Mouse (Mus musculus): Measurements from ENCODE around the gene Nprl2. TPM values are rescaled to one million over a fixed set of nuclear protein-coding genes. Genes with fewer than 3 reads are reported as not detected.

The Nprl2 gene
- polyA plus RNA-seq, 1 experiment from 2014 or later: 73.7 TPM

DNA sequence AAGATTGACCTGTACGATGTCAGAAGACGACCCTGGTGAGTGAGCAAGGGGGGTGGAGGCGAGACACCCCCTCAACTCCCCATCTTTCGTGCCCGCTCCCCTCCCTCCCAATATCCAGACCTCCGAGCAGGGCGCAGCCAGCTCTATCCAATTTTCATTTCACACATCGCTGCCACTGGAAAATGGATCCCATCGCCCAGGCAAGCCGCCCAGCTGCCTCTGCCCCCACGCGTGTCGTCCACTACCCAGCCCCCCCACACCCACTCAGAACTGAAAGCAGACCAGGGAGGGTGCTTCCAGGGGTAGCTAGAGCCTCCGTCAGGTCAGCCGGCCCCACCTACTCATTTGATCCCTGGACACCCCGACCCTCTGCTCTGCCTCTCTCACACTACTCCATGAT lies 29.7 kb upstream of the Nprl2 start:
- ATAC-seq (ENCODE audit: low read depth): no peak
- Histone ChIP-seq H3K9me3 (no peaks in the 10 kb centered on the region), H3K9ac (no peak overlapping the region), H3K4me3 (no peak overlapping the region), H3K4me1 (replicated peaks) (peaks cover 72% of the 10 kb centered on the region), H3K27ac (replicated peaks) (peak overlapping the region; percentile 86), H3K36me3 (peaks cover 11% of the 10 kb centered on the region; the same call in 1 of the 2 replicates), H3K27me3 (no peaks in the 10 kb centered on the region), H3K4me2 (no peak overlapping the region)
- WGBS: 51% methylated on average over 16 of the region's 16 CpGs

DNA sequence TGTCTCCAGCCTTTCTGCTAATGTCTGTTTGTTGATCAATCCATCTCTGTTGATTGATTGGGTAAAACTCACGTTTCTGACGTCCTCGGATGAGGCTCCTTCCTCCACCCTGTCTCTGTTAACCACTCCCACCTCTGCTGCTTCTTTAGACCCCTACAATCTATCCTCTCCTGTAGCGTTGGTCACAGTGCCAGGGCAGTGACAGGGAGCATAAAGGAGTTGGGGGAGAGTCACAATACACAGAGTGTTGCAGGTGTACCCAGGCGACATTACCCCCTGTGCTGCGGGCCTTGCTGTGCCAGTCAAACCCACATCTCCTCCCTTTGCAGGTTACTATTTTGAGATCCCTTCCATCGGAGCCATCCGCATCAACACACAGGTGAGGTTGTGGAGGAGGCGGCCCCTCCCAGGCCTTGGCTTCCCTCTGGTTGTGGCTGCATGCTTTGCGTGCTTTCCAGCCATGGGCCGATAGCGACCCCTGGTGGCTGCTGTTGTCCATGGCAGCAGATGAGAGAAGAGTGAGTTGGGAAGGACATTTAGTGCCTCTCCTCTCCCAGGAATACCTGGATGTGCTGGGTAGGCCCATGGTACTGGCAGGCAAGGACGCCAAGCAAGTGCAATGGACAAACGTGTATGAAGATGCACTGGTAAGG lies 27.6 kb upstream of the Nprl2 start:
- H3K4me1 ChIP-seq (replicated peaks): peaks cover 51% of the 10 kb centered on the region
- H3K36me3 ChIP-seq: peaks cover 26% of the 10 kb centered on the region; the same call in 1 of the 2 replicates
- no peak overlapping the region for H3K4me2 ChIP-seq
- 23% methylated on average over 14 of the region's 14 CpGs for WGBS
- no peaks in the 10 kb centered on the region for H3K9me3 ChIP-seq
- no peak overlapping the region for H3K4me3 ChIP-seq
- H3K27ac ChIP-seq (replicated peaks): peak overlapping the region; percentile 86; the same call in 1 of the 2 replicates
- H3K27me3 ChIP-seq: peaks cover 3% of the 10 kb centered on the region; the same call in 1 of the 2 replicates
- ATAC-seq (ENCODE audit: low read depth): peak; percentile 24; the same call in 1 of the 2 replicates
- H3K9ac ChIP-seq: no peak overlapping the region; the same call in 1 of the 2 replicates

DNA sequence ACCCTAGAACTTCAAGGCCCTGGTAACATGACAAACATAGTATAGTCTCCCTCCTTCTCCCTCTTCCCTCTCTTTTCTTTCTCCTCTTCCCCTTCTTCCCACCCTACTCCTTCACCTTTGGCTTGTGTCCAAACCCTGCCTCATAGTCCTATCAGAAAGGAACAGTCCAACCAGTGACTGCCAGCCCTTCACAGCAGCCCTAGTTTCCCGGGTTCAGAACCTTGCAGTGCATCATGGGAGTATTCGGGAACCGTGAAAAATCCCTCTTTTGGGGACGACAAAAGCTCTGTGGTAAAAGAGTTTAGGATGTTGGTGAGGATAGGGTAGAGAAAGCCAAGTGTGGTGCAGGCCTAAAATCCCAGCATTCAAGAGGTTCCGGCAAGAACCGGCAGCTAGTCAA lies 21.7 kb upstream of the Nprl2 start:
- peaks cover 21% of the 10 kb centered on the region for H3K27me3 ChIP-seq
- no peak overlapping the region; the same call in 1 of the 2 replicates for H3K27ac ChIP-seq (replicated peaks)
- no peak overlapping the region for H3K9ac ChIP-seq
- ATAC-seq (ENCODE audit: low read depth): no peak
- 38% methylated on average over 6 of the region's 6 CpGs for WGBS
- peaks cover 28% of the 10 kb centered on the region for H3K4me1 ChIP-seq (replicated peaks)
- no peak overlapping the region for H3K4me3 ChIP-seq
- peaks cover 42% of the 10 kb centered on the region for H3K36me3 ChIP-seq
- no peak overlapping the region for H3K4me2 ChIP-seq
- H3K9me3 ChIP-seq: no peaks in the 10 kb centered on the region

DNA sequence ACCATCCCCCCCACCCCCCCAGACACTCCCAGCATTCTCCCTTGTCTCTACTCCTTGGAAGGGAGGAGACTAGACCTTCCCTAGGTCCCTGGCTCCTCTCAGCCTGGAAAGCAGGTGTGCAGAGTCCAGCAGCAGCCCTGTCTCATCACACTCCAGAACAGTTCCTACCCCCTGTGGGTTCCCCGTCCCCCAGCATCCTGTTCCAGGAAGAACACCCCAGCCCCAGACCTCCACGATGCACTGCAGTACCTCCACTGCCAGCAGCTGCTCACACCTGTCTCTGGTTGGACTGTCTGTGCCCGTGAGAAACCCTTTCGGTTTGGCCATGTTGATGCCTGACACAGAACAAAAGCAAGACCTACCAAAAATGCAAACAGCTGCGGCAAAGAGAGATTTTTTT lies 20.8 kb upstream of the Nprl2 start:
- Histone ChIP-seq H3K4me2 (no peak overlapping the region), H3K36me3 (peaks cover 47% of the 10 kb centered on the region), H3K9me3 (no peaks in the 10 kb centered on the region), H3K4me3 (no peak overlapping the region), H3K27me3 (peaks cover 30% of the 10 kb centered on the region), H3K9ac (peak overlapping the region; percentile 34; the same call in 1 of the 2 replicates), H3K4me1 (replicated peaks) (peaks cover 30% of the 10 kb centered on the region), H3K27ac (replicated peaks) (peak overlapping the region; percentile 64)
- ATAC-seq (ENCODE audit: low read depth): no peak
- 64% methylated on average over 5 of the region's 5 CpGs for WGBS

DNA sequence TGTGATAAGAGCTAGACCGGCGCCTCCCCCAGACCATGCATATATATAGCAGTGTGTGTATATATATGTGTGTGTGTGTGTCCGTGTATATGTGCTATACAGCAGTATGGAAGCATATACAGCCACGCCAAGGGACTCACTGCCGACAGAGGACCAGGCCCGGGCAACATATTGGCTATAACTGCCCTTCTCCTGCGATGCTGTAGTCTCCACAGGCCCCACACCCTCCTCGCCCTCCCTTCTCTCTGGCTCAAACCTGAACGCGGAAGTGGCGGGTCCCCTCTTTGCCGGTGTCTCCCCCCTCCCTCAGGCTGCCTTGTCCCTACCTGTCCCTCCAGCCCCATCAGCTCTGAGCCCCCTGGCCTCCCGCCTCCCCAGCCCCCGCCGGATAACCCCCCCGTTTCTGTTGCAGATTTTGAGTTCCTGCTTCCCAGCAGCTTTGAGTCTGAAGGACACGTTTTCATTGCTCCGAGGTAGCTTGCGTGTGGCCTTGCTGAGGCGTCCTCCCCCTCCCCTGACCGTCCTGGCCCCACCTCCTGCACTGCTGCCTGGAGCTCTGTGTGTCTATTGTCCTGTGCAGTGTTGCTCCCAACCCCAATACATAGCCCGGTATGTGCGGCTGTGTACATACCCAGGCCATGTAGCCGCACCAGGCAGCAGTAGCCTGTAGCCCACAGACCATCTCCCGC lies 20.2 kb upstream of the Nprl2 start:
- WGBS: 28% methylated on average over 25 of the region's 25 CpGs
- Histone ChIP-seq H3K4me1 (replicated peaks) (peaks cover 37% of the 10 kb centered on the region), H3K36me3 (peaks cover 45% of the 10 kb centered on the region), H3K9me3 (no peaks in the 10 kb centered on the region), H3K9ac (peak overlapping the region; percentile 55), H3K27me3 (peaks cover 37% of the 10 kb centered on the region), H3K4me2 (peak overlapping the region; percentile 29), H3K4me3 (no peak overlapping the region), H3K27ac (replicated peaks) (peak overlapping the region; percentile 52; the same call in 1 of the 2 replicates)
- ATAC-seq (ENCODE audit: low read depth): 0 out of 2 replicates have a peak, but pooled peaks have one; percentile 27

DNA sequence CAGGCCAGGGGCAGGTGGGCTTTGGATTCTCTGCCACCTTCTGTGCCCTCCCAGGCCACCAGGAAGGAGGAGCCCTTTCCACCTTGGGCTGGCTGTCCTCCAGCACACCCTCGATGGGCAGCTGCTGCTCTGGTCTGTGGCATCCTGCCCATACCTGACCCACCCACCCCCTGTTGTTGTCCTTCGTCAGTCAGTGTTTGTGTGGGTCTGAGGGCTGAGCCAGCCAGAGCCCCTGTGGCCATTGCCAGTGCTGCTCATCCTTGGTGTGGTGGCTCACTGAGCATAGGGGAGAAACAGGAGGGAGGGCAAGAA lies 19.7 kb upstream of the Nprl2 start:
- Histone ChIP-seq H3K4me2 (peak overlapping the region; percentile 29; the same call in 1 of the 2 replicates), H3K27ac (replicated peaks) (peak overlapping the region; percentile 52; the same call in 1 of the 2 replicates), H3K4me3 (no peak overlapping the region), H3K27me3 (peaks cover 41% of the 10 kb centered on the region), H3K36me3 (peaks cover 44% of the 10 kb centered on the region), H3K9ac (peak overlapping the region; percentile 55), H3K4me1 (replicated peaks) (peaks cover 42% of the 10 kb centered on the region), H3K9me3 (no peaks in the 10 kb centered on the region)
- no peak; the same call in 1 of the 2 replicates for ATAC-seq (ENCODE audit: low read depth)
- 22% methylated on average over 2 of the region's 2 CpGs for WGBS

DNA sequence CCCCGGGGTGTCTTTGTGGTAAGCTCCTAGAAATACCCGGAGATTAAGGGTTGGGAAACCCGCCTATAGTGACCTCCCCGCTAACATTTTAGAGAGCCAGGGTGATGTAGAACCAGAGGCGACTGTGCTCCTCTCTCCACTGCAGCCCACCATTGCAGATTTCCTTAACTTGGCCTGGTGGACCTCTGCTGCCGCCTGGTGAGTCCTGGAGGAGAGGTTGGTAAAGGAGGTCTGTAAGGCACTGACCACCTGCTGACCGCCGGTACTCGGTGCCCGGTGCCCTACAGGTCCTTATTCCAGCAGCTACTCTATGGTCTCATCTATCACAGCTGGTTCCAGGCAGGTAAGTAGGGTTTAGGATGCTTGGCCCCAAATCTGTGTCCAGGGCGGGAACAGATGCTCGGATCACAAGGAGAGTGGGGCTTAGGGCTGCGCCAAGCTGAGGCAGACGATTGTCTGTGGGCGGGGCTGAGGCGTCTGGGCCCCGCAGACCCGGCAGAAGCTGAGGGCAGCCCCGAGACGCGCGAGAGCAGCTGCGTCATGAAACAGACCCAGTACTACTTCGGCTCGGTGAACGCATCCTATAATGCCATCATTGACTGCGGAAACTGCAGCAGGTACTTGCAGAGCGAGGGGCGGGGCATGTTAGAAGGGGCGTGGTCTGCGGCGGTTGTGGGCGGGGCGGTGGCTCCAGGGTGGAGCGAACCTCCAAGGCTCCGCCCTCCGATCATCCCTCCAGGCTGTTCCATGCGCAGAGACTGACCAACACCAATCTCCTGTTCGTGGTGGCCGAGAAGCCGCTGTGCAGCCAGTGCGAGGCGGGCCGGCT lies 15.6 kb upstream of the Nprl2 start:
- Histone ChIP-seq H3K36me3 (peaks cover 33% of the 10 kb centered on the region), H3K27ac (replicated peaks) (no peak overlapping the region), H3K4me2 (peak overlapping the region; percentile 51), H3K9ac (peak overlapping the region; percentile 10; the same call in 1 of the 2 replicates), H3K9me3 (no peaks in the 10 kb centered on the region), H3K4me3 (peak overlapping the region; percentile 26), H3K27me3 (peaks cover 45% of the 10 kb centered on the region), H3K4me1 (replicated peaks) (peaks cover 31% of the 10 kb centered on the region)
- 6% methylated on average over 40 of the region's 44 CpGs for WGBS
- ATAC-seq (ENCODE audit: low read depth): peak; percentile 28; the same call in 1 of the 2 replicates

DNA sequence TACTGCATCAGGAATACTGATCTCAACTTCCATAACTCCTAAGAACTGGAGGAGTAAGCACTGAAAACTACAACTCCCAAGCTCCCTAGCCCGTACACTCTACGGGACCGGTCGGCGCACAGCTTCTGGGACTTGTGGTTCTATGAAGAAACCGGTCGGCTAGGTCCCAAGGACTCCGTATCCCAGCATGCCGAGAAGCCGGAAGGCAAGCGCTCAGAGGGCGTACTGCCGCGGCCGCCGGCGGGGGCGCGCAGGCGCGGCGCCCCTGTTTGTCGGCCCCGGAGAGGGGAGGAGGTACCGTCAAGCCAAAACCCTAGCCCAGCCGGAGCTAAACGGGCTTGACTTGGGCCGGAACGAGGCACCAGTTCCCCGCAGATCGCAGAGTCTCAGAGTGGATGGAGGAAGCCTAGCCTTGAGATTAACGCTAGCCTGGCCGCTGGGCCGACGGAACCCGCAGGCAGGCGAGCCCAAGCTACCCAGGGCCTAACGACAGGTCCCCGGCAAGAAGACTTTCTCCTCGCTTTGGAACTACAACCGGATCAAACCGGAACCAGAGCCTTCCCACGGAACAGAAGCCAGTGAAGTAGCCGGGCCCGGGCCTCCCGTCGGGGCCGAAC lies 8.1 kb upstream of the Nprl2 start, which contains the start of gene Tmem115:
Gene Tmem115, plus strand, starts transcription at position 155 of the 617 bp plus-strand sequence.
- Histone ChIP-seq H3K27me3 (no peaks in the 10 kb centered on the region; the same call in 1 of the 2 replicates), H3K27ac (replicated peaks) (peak within 1 kb of the TSS; percentile 77), H3K36me3 (peaks cover 22% of the 10 kb centered on the region), H3K9me3 (no peaks in the 10 kb centered on the region), H3K4me2 (peak within 1 kb of the TSS; percentile 100), H3K9ac (peak within 1 kb of the TSS; percentile 91), H3K4me3 (peak within 1 kb of the TSS; percentile 86), H3K4me1 (replicated peaks) (peaks cover 35% of the 10 kb centered on the region)
- ATAC-seq (ENCODE audit: low read depth): peak; percentile 98
- WGBS: under 1% methylated on average over 47 of the region's 48 CpGs

DNA sequence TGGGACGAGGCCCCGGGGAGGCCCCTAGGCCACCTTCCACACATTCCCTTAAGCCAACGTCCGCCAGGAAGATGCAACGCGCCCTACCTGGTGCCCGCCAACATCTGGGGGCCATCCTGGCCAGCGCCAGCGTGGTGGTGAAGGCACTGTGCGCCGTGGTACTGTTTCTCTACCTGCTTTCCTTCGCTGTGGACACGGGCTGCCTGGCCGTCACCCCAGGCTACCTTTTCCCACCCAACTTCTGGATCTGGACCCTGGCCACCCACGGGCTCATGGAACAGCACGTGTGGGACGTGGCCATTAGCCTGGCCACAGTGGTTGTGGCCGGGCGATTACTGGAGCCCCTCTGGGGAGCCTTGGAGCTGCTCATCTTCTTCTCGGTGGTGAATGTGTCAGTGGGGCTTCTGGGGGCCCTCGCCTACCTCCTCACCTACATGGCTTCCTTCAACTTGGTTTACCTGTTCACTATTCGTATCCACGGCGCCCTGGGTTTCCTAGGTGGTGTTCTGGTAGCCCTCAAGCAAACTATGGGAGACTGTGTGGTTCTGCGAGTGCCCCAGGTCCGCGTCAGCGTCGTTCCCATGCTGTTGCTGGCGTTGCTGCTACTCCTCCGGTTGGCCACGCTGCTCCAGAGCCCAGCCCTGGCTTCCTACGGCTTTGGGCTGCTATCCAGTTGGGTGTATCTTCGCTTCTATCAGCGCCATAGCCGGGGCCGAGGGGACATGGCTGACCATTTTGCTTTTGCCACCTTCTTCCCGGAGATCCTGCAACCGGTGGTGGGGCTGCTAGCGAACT lies 7.4 kb upstream of the Nprl2 start:
- peaks cover 35% of the 10 kb centered on the region for H3K4me1 ChIP-seq (replicated peaks)
- peak; percentile 17; the same call in 1 of the 2 replicates for ATAC-seq (ENCODE audit: low read depth)
- H3K9ac ChIP-seq: peak overlapping the region; percentile 91
- H3K4me2 ChIP-seq: peak overlapping the region; percentile 100
- H3K36me3 ChIP-seq: peaks cover 29% of the 10 kb centered on the region
- no peaks in the 10 kb centered on the region for H3K9me3 ChIP-seq
- no peaks in the 10 kb centered on the region; the same call in 1 of the 2 replicates for H3K27me3 ChIP-seq
- H3K4me3 ChIP-seq: peak overlapping the region; percentile 86
- under 1% methylated on average over 40 of the region's 40 CpGs for WGBS
- H3K27ac ChIP-seq (replicated peaks): peak overlapping the region; percentile 77

DNA sequence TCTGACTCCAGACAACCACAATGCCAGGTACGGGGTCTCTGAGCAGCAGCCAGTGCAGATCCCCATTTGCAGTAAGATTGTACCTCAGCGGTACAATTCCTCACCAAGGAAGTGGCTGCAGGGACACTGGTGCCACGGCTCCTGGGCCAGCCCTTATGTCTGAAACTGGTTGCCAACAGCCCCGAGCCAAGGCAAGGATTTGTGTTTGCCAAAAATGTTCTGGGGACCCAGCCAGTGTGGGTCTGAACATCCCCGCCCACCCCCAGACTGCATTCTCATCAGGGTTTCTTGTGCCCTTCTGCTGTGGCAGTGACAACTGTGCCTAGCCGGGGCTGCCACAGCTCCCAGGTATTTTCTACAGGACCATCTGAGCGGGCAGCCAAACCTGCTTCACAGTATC lies 3.8 kb upstream of the Nprl2 start:
- no peak overlapping the region for H3K27ac ChIP-seq (replicated peaks)
- 95% methylated on average over 7 of the region's 7 CpGs for WGBS
- H3K36me3 ChIP-seq: peaks cover 37% of the 10 kb centered on the region
- ATAC-seq (ENCODE audit: low read depth): no peak
- H3K9me3 ChIP-seq: no peaks in the 10 kb centered on the region
- H3K9ac ChIP-seq: no peak overlapping the region
- H3K4me2 ChIP-seq: no peak overlapping the region
- no peaks in the 10 kb centered on the region for H3K27me3 ChIP-seq
- H3K4me3 ChIP-seq: no peak overlapping the region
- peaks cover 62% of the 10 kb centered on the region for H3K4me1 ChIP-seq (replicated peaks)

DNA sequence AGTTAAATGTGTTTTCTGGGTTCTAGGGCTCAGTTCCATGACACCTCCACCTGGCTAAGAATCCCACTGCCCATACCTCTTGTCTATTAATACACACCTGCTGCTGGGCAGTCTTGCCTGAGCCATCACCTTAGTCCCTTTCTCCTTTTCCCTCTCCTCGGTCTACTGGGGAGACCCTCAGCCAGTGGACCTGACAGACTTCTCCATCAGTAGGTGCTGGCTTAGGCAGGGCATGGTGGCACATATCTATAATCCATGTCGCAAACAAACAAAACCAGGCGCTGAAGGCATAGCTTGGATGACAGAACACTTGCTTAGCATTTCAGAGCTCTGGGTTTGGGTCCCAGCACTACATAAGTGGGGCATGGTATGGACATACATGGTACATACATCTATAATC lies 3.3 kb upstream of the Nprl2 start:
- no peak overlapping the region for H3K9ac ChIP-seq
- WGBS: 96% methylated on average over 3 of the region's 3 CpGs
- no peak for ATAC-seq (ENCODE audit: low read depth)
- H3K4me3 ChIP-seq: no peak overlapping the region
- H3K4me1 ChIP-seq (replicated peaks): peaks cover 65% of the 10 kb centered on the region
- peaks cover 41% of the 10 kb centered on the region for H3K36me3 ChIP-seq
- H3K4me2 ChIP-seq: no peak overlapping the region
- H3K27ac ChIP-seq (replicated peaks): no peak overlapping the region
- no peaks in the 10 kb centered on the region for H3K27me3 ChIP-seq
- H3K9me3 ChIP-seq: no peaks in the 10 kb centered on the region

All from neural tube, embryonic 13.5 days (tissue).